Mouse (Mus musculus) telencephalon, adult 2 months (tissue): ENCODE results near the gene Mc1r.
A peak's percentile ranks its signal among the peaks of the same experiment; 100 is the strongest.
"Not testable (repeated sequence)": the region's sequence is repeated elsewhere in the genome, so short reads cannot be mapped to it uniquely, and the experiment has no call there.

Experiments used
- DNase-seq: peaks from one replicate; pipeline ENCODE4 v3.0.0-alpha.2; 2011; ENCODE audit warnings: low read depth, low spot score

Mc1r gene

GRCm38 (mm10) chr8:123411781-123412327, 4.9 kb downstream of the Mc1r start:
- DNase-seq: no peak

GRCm38 (mm10) chr8:123412560-123413170, 5.8 kb downstream of the Mc1r start:
- DNase-seq: peak; percentile 93

- no peak for DNase-seq
These were observed 7.3 kb downstream of the Mc1r start for GRCm38 (mm10) chr8:123414255-123414654.

GRCm38 (mm10) chr8:123414997-123415696, 8.2 kb downstream of the Mc1r start:
- not testable (repeated sequence) for DNase-seq

- no peak for DNase-seq
These were observed 9.3 kb downstream of the Mc1r start for GRCm38 (mm10) chr8:123415967-123416943.

GRCm38 (mm10) chr8:123416944-123417555, 10.1 kb downstream of the Mc1r start:
- no peak for DNase-seq

- DNase-seq: no peak
These were observed 12.8 kb downstream of the Mc1r start for GRCm38 (mm10) chr8:123419711-123420110.

GRCm38 (mm10) chr8:123420525-123421281, 13.8 kb downstream of the Mc1r start:
- no peak for DNase-seq

- no peak for DNase-seq
These were observed 14.4 kb downstream of the Mc1r start for GRCm38 (mm10) chr8:123421325-123421724.

- peak; percentile 63 for DNase-seq
These were observed 15.3 kb downstream of the Mc1r start for GRCm38 (mm10) chr8:123422056-123422780.

GRCm38 (mm10) chr8:123422781-123423159, 15.9 kb downstream of the Mc1r start:
- no peak for DNase-seq

- DNase-seq: no peak
These were observed 16.5 kb downstream of the Mc1r start, which contains the start of gene Def8 for GRCm38 (mm10) chr8:123423441-123423840. Def8 (plus strand) TSS chr8:123423527.

GRCm38 (mm10) chr8:123426511-123427509, 19.9 kb downstream of the Mc1r start:
- no peak for DNase-seq

GRCm38 (mm10) chr8:123427639-123428275, 20.9 kb downstream of the Mc1r start:
- DNase-seq: no peak

GRCm38 (mm10) chr8:123428343-123428893, 21.5 kb downstream of the Mc1r start:
- DNase-seq: no peak

- DNase-seq: no peak
These were observed 22.2 kb downstream of the Mc1r start for GRCm38 (mm10) chr8:123428939-123429721.

- DNase-seq: not testable (repeated sequence)
These were observed 22.8 kb downstream of the Mc1r start for GRCm38 (mm10) chr8:123429722-123430013.
